8 mouse cellular contexts compared by ENCODE assay signal in the genomic region with DNA sequence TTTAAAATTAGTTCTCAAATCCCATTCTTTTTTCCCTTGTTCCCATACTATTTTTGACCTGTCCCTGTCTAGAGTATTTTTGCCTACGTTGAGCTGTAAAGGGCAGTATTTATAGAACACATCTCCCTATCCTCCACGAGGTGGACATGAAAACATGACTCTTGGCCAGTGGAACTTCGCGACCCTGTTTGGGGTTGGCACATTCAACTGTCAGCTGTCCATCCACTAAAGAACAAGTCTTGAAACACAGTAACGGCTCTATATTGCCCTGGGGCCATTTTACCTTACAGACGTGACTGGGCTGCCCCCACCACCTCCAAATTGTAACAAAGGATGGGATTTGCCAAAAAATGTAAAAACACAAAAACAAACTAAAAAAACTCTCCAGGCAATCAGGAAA. TPM values are rescaled to one million over a fixed set of nuclear protein-coding genes. Genes with fewer than 3 reads are reported as not detected.
DNase-seq lines count a peak whose midpoint lies in the region; ATAC-seq and TF ChIP-seq lines count a peak whose summit lies in the region.

No protein-coding gene starts in this region.

- no peaks in the 10 kb centered on the region for H3K27me3 ChIP-seq in lung, embryonic 16.5 days (ENCODE audit: control insufficient read depth, insufficient read depth, low read depth, low read length)
- H3K27me3 ChIP-seq in intestine, postnatal 0 days (replicated peaks; ENCODE audit: control insufficient read depth, insufficient read depth, low read length), result no peaks in the 10 kb centered on the region
- no peaks in the 10 kb centered on the region for H3K27me3 ChIP-seq in midbrain, embryonic 15.5 days (replicated peaks)

- H3K9ac ChIP-seq in lung, embryonic 16.5 days (ENCODE audit: low read length), result peak overlapping the region; percentile 96
- H3K9ac ChIP-seq in intestine, postnatal 0 days (ENCODE audit: low read depth, low read length), result peak overlapping the region; percentile 88
- H3K9ac ChIP-seq in midbrain, embryonic 15.5 days, result peak overlapping the region; percentile 86

- H3K4me2 ChIP-seq in lung, embryonic 16.5 days (ENCODE audit: low read depth, low read length), result peak overlapping the region; percentile 83
- H3K4me2 ChIP-seq in intestine, postnatal 0 days (replicated peaks; ENCODE audit: low read depth), result peak overlapping the region; percentile 88
- H3K4me2 ChIP-seq in midbrain, embryonic 15.5 days, result peak overlapping the region; percentile 56

- H3K36me3 ChIP-seq in lung, embryonic 16.5 days (ENCODE audit: control insufficient read depth, insufficient read depth, low read length), result peaks cover 9% of the 10 kb centered on the region
- 0 out of 2 replicates have a peak, but pooled peaks cover 10% of the 10 kb centered on the region for H3K36me3 ChIP-seq in intestine, postnatal 0 days (ENCODE audit: control insufficient read depth, insufficient read depth)
- H3K36me3 ChIP-seq in midbrain, embryonic 15.5 days (replicated peaks), result peaks cover 14% of the 10 kb centered on the region

- peak; percentile 13; the same call in 1 of the 2 replicates for ATAC-seq in lung, embryonic 16.5 days (ENCODE audit: low read depth)
- ATAC-seq in intestine, postnatal 0 days, result no peak
- peak; percentile 41 for ATAC-seq in midbrain, embryonic 15.5 days (replicated peaks)
- ATAC-seq in erythroid progenitor cell, adult 5-6 weeks (replicated peaks; ENCODE audit: low FRiP score, poor library complexity, severe bottlenecking), result no peak

- no peak for TF ChIP-seq POLR2A in embryonic fibroblast, embryonic 13.5 days (IDR thresholded peaks at IDR 0.05; ENCODE audit: low read depth, low read length)

- H3K27ac ChIP-seq in lung, embryonic 16.5 days (ENCODE audit: low read length), result peak overlapping the region; percentile 98
- peak overlapping the region; percentile 93 for H3K27ac ChIP-seq in embryonic fibroblast, embryonic 13.5 days (ENCODE audit: insufficient read depth, low read length)
- peak overlapping the region; percentile 86; the same call in 1 of the 2 replicates for H3K27ac ChIP-seq in intestine, postnatal 0 days (ENCODE audit: low read depth, low read length)
- H3K27ac ChIP-seq in midbrain, embryonic 15.5 days, result peak overlapping the region; percentile 97

- peak overlapping the region; percentile 92 for H3K4me3 ChIP-seq in lung, embryonic 16.5 days (ENCODE audit: low read length)
- H3K4me3 ChIP-seq in embryonic fibroblast, embryonic 13.5 days (ENCODE audit: insufficient read depth, low read length), result peak overlapping the region; percentile 69
- H3K4me3 ChIP-seq in intestine, postnatal 0 days (ENCODE audit: low read depth, low read length), result peak overlapping the region; percentile 67
- H3K4me3 ChIP-seq in midbrain, embryonic 15.5 days, result peak overlapping the region; percentile 77

- no peak for TF ChIP-seq CTCF in embryonic fibroblast, embryonic 13.5 days (IDR thresholded peaks at IDR 0.05; ENCODE audit: borderline replicate concordance, insufficient read depth, low read length)
- peak; percentile 33 for TF ChIP-seq CTCF in intestine, postnatal 0 days (IDR thresholded peaks at IDR 0.05; ENCODE audit: low read depth)

- peaks cover 10% of the 10 kb centered on the region for H3K4me1 ChIP-seq in lung, embryonic 16.5 days (replicated peaks; ENCODE audit: control insufficient read depth, insufficient read depth, low read length)
- peaks cover 9% of the 10 kb centered on the region; the same call in 1 of the 2 replicates for H3K4me1 ChIP-seq in embryonic fibroblast, embryonic 13.5 days (ENCODE audit: control insufficient read depth, insufficient read depth, low read length)
- H3K4me1 ChIP-seq in intestine, postnatal 0 days (replicated peaks; ENCODE audit: control insufficient read depth, insufficient read depth, low read length), result 0 out of 2 replicates have a peak, but pooled peaks cover 6% of the 10 kb centered on the region
- peaks cover 20% of the 10 kb centered on the region for H3K4me1 ChIP-seq in midbrain, embryonic 15.5 days

- no peaks in the 10 kb centered on the region for H3K9me3 ChIP-seq in lung, embryonic 16.5 days (ENCODE audit: control insufficient read depth, low read length)
- no peaks in the 10 kb centered on the region for H3K9me3 ChIP-seq in intestine, postnatal 0 days (ENCODE audit: control insufficient read depth)
- no peaks in the 10 kb centered on the region for H3K9me3 ChIP-seq in midbrain, embryonic 15.5 days

- no peak for DNase-seq in lung, postnatal 25 days (ENCODE audit: low spot score)
- DNase-seq in cerebellum, postnatal 36 days, result no peak
- DNase-seq in layer of hippocampus, adult 11-12 months (ENCODE audit: low spot score), result no peak

- WGBS in lung, embryonic 16.5 days, result under 1% methylated on average over 6 of the region's 6 CpGs
- WGBS in intestine, postnatal 0 days, result under 1% methylated on average over 6 of the region's 6 CpGs
- WGBS in midbrain, embryonic 15.5 days, result 1% methylated on average over 6 of the region's 6 CpGs

RNA-seq across cellular contexts. Expression of gene Rhobtb3, which starts 1.0 kb away (rescaled TPM):
- polyA plus RNA-seq in lung, embryonic 16.5 days (2015; fragmentation: Nextera tagmentation; extraction: Ambion mirVana), result 19.8 and 24.7 TPM in 2 replicates
- polyA plus RNA-seq in embryonic fibroblast, embryonic 13.5 days (2011; ENCODE audit: insufficient read length, low read depth, missing spikeins), result 91.2 and 101 TPM in 2 replicates
- 10.1 and 10.6 TPM in 2 replicates for polyA plus RNA-seq in intestine, postnatal 0 days (2015; fragmentation: Nextera tagmentation; extraction: Ambion mirVana)
- polyA plus RNA-seq in midbrain, embryonic 15.5 days (2015; fragmentation: Nextera tagmentation; extraction: Ambion mirVana), result 22.9 and 23.2 TPM in 2 replicates
- 1.3 and 1.4 TPM in 2 replicates for total RNA-seq in erythroid progenitor cell, adult 5-6 weeks (2015; ENCODE audit: low replicate concordance)
- total RNA-seq in erythroid progenitor cell, adult 5-6 weeks (2017; ENCODE audit: low replicate concordance), result 0.30 TPM in 1 of 2 replicates, not detected in the other

RNA-seq across cellular contexts. Expression of gene Spata9, which starts 24.2 kb away (rescaled TPM):
- polyA plus RNA-seq in lung, embryonic 16.5 days (2015; fragmentation: Nextera tagmentation; extraction: Ambion mirVana), result 0.48 and 0.74 TPM in 2 replicates
- 0.49 TPM in 1 of 2 replicates, not detected in the other for polyA plus RNA-seq in embryonic fibroblast, embryonic 13.5 days (2011; ENCODE audit: insufficient read length, low read depth, missing spikeins)
- 0.39 and 0.51 TPM in 2 replicates for polyA plus RNA-seq in intestine, postnatal 0 days (2015; fragmentation: Nextera tagmentation; extraction: Ambion mirVana)
- 2.2 and 3.6 TPM in 2 replicates for polyA plus RNA-seq in midbrain, embryonic 15.5 days (2015; fragmentation: Nextera tagmentation; extraction: Ambion mirVana)
- total RNA-seq in erythroid progenitor cell, adult 5-6 weeks (2015; ENCODE audit: low replicate concordance), result not detected in 2 replicates
- not detected in 2 replicates for total RNA-seq in erythroid progenitor cell, adult 5-6 weeks (2017; ENCODE audit: low replicate concordance)

Comparison
In these comparisons a context has a peak if more than half of its experiments do, and no peak if none do; other contexts are left out.
1. ATAC-seq: peak in lung, embryonic 16.5 days (single experiment) and midbrain, embryonic 15.5 days (single experiment); none in intestine, postnatal 0 days (single experiment) and erythroid progenitor cell, adult 5-6 weeks (single experiment).
2. Peak in every context shown above with its lines, with median percentiles within 50 percentile points of each other: H3K27ac ChIP-seq, H3K4me2 ChIP-seq, H3K4me3 ChIP-seq and H3K9ac ChIP-seq.